Mouse (Mus musculus) brain, embryonic 14.5 days (tissue): Measurements from ENCODE around the gene Theg.

Experiments
- CTCF ChIP-seq: fragments of 200-500 bp; IDR thresholded peaks from 2 replicates; pipeline ENCODE4 v1.5.1; 2012; ENCODE audit warnings: inconsistent platforms, mild to moderate bottlenecking, moderate library complexity, borderline replicate concordance; ENCODE audit not compliant: insufficient read depth, insufficient read length; ENCODE audit errors: extremely low read depth
- POLR2A ChIP-seq: fragments of 200-500 bp; IDR thresholded peaks from 2 replicates; pipeline ENCODE4 v1.6.1; 2012; ENCODE audit warnings: mild to moderate bottlenecking, inconsistent platforms, borderline replicate concordance; ENCODE audit not compliant: poor library complexity, insufficient read depth, insufficient read length, severe bottlenecking; ENCODE audit errors: extremely low read depth

DNA sequence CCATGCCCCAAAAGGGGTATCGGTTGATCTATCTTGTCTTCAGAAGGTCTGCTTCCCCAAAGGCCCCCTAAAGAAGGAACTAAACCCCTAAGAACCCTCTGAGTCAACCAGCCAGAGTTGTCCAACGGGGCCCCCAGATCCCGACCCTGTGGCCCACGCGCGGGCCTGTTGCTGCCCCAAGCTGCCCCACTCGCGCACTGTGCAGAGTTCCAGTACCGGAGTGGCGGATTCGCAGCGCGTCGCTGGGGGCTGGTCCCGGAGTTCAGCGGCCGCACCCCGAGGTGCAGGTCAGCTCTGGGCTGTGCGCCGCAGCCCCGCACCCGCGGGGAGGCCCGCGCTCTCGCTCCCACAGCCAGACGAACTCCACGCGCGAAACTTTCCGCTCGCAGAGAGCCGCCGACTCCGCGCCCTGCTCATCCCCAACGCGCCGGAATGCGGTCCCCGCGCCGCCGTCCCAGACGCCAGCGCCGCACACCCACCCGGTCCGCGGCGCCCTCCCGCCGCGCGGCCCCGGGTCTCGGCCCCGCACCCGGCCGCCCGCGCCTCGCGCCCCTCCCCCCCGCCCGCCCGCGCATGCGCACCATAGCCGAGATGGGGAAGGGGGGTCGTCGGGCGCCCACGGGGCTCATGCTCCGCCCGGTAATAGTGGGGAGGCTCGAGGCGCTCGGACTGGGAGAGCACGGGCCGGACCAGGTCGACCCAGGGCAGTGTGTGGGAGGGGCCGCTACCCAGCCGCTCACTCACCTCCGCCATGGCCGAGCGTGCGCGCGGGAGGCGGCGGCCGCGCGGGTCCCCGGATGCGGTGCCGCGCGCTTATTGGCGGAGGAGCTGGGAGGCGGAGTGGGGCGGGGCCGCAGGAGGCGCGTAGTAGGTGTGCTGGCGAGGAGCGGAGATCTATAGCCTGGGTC lies 32.5 kb downstream of the Theg start, which contains the start of gene Mier2:
- TF ChIP-seq CTCF (no peak), POLR2A (peak; percentile 74)
